Mouse (Mus musculus): ENCODE measurements around the gene Bcar1. TPM values are rescaled to one million over a fixed set of nuclear protein-coding genes. Genes with fewer than 3 reads are reported as not detected.

Bcar1 gene
- 10 to 100 TPM; 66.2 to 66.8 TPM for total RNA-seq (2021)

GRCm38 (mm10) chr8:111743792-111744696, at the start of gene Bcar1:
Gene Bcar1 (minus strand): TSS chr8:111743809.
- DNase-seq (ENCODE audit: extremely low spot score in 1 of 2, low spot score in 1 of 2), result peak; percentile 75 to 82

- no peak for DNase-seq (ENCODE audit: extremely low spot score in 1 of 2, low spot score in 1 of 2)
These were observed 46.0 kb upstream of the Bcar1 start for GRCm38 (mm10) chr8:111789639-111790038.

GRCm38 (mm10) chr8:111789200-111789599, 45.6 kb upstream of the Bcar1 start:
- DNase-seq (ENCODE audit: extremely low spot score in 1 of 2, low spot score in 1 of 2), result no peak

- DNase-seq (ENCODE audit: extremely low spot score in 1 of 2, low spot score in 1 of 2), result no peak
These were observed 44.9 kb upstream of the Bcar1 start for GRCm38 (mm10) chr8:111788497-111788896.

- no peak for DNase-seq (ENCODE audit: extremely low spot score in 1 of 2, low spot score in 1 of 2)
These were observed 44.5 kb upstream of the Bcar1 start for GRCm38 (mm10) chr8:111788085-111788484.

- no peak for DNase-seq (ENCODE audit: extremely low spot score in 1 of 2, low spot score in 1 of 2)
These were observed 44.1 kb upstream of the Bcar1 start for GRCm38 (mm10) chr8:111787683-111788082.

GRCm38 (mm10) chr8:111786701-111787588, 43.3 kb upstream of the Bcar1 start:
- DNase-seq (ENCODE audit: extremely low spot score in 1 of 2, low spot score in 1 of 2), result no peak

- no peak for DNase-seq (ENCODE audit: extremely low spot score in 1 of 2, low spot score in 1 of 2)
These were observed 42.5 kb upstream of the Bcar1 start for GRCm38 (mm10) chr8:111786116-111786515.

- no peak for DNase-seq (ENCODE audit: extremely low spot score in 1 of 2, low spot score in 1 of 2)
These were observed 39.2 kb upstream of the Bcar1 start for GRCm38 (mm10) chr8:111782671-111783394.

- no peak for DNase-seq (ENCODE audit: extremely low spot score in 1 of 2, low spot score in 1 of 2)
These were observed 38.6 kb upstream of the Bcar1 start for GRCm38 (mm10) chr8:111782161-111782560.

GRCm38 (mm10) chr8:111780697-111781424, 37.3 kb upstream of the Bcar1 start:
- DNase-seq (ENCODE audit: extremely low spot score in 1 of 2, low spot score in 1 of 2), result no peak

- no peak for DNase-seq (ENCODE audit: extremely low spot score in 1 of 2, low spot score in 1 of 2)
These were observed 36.1 kb upstream of the Bcar1 start for GRCm38 (mm10) chr8:111779690-111780089.

- no peak for DNase-seq (ENCODE audit: extremely low spot score in 1 of 2, low spot score in 1 of 2)
These were observed 35.2 kb upstream of the Bcar1 start for GRCm38 (mm10) chr8:111778801-111779200.

GRCm38 (mm10) chr8:111776492-111776891, 32.9 kb upstream of the Bcar1 start:
- no peak for DNase-seq (ENCODE audit: extremely low spot score in 1 of 2, low spot score in 1 of 2)

- DNase-seq (ENCODE audit: extremely low spot score in 1 of 2, low spot score in 1 of 2), result no peak
These were observed 32.2 kb upstream of the Bcar1 start for GRCm38 (mm10) chr8:111775766-111776165.

GRCm38 (mm10) chr8:111773476-111773875, 29.9 kb upstream of the Bcar1 start:
- DNase-seq (ENCODE audit: extremely low spot score in 1 of 2, low spot score in 1 of 2), result no peak

- no peak for DNase-seq (ENCODE audit: extremely low spot score in 1 of 2, low spot score in 1 of 2)
These were observed 29.4 kb upstream of the Bcar1 start for GRCm38 (mm10) chr8:111773057-111773456.

GRCm38 (mm10) chr8:111772083-111772482, 28.5 kb upstream of the Bcar1 start:
- DNase-seq (ENCODE audit: extremely low spot score in 1 of 2, low spot score in 1 of 2), result no peak

- no peak for DNase-seq (ENCODE audit: extremely low spot score in 1 of 2, low spot score in 1 of 2)
These were observed 28.0 kb upstream of the Bcar1 start for GRCm38 (mm10) chr8:111771625-111772020.

Measured in layer of hippocampus, postnatal 25 days (tissue).